Mouse (Mus musculus) ES-E14 (cell line): Measurements from ENCODE around the gene Lyst. TPM values are rescaled to one million over a fixed set of nuclear protein-coding genes. Genes with fewer than 3 reads are reported as not detected.

Experiments
- DNase-seq: peaks from one replicate; pipeline ENCODE4 v3.0.0-alpha.2; 2013; ENCODE audit warnings: low read depth, low spot score
- H3K27ac ChIP-seq: 2 replicates; pipeline ENCODE4 v1.5.1; 2012; ENCODE audit warnings: low read depth, mild to moderate bottlenecking, low read length, moderate library complexity, mixed read lengths; ENCODE audit not compliant: poor library complexity, insufficient read depth, severe bottlenecking
- H3K36me3 ChIP-seq: 2 replicates; pipeline ENCODE4 v1.6.1; 2012; ENCODE audit warnings: mild to moderate bottlenecking, low read length, moderate library complexity, mixed read lengths; ENCODE audit not compliant: control insufficient read depth, poor library complexity, insufficient read depth, severe bottlenecking
- H3K4me1 ChIP-seq, 2 experiments: fragments of 150-350 bp in 1 of 2; sonication (generic) in 1 of 2; 2 replicates each; pipeline ENCODE4 v1.6.1; 2012; ENCODE audit warnings: low read length in 2 of 2, mild to moderate bottlenecking in 1 of 2, mixed read lengths in 1 of 2; ENCODE audit not compliant: control insufficient read depth in 2 of 2, insufficient read depth in 2 of 2, poor library complexity in 1 of 2
- H3K4me3 ChIP-seq, 2 experiments: fragments of 150-350 bp in 1 of 2; sonication (generic) in 1 of 2; 2 replicates each; pipeline ENCODE4 v1.5.1; 2012; ENCODE audit warnings: low read length in 2 of 2, low read depth in 1 of 2, mild to moderate bottlenecking in 1 of 2, mixed read lengths in 1 of 2; ENCODE audit not compliant: insufficient read depth in 1 of 2, poor library complexity in 1 of 2, severe bottlenecking in 1 of 2
- H3K9ac ChIP-seq: 2 replicates; pipeline ENCODE4 v1.6.1; 2012; ENCODE audit warnings: low read depth, mild to moderate bottlenecking, low read length, mixed read lengths; ENCODE audit not compliant: poor library complexity, insufficient read depth, severe bottlenecking
- H3K9me3 ChIP-seq: fragments of 150-350 bp; sonication (generic); 2 replicates; pipeline ENCODE4 v1.6.1; 2012; ENCODE audit warnings: low read depth, mild to moderate bottlenecking, low read length; ENCODE audit not compliant: control insufficient read depth, insufficient read depth
- CHD2 ChIP-seq: IDR thresholded peaks from 2 replicates; pipeline ENCODE4 v1.6.1; 2014; ENCODE audit warnings: mild to moderate bottlenecking, low read depth, low read length, inconsistent platforms
- HCFC1 ChIP-seq: IDR thresholded peaks from 2 replicates; pipeline ENCODE4 v1.6.1; 2012; ENCODE audit warnings: low read length, inconsistent platforms, borderline replicate concordance; ENCODE audit not compliant: insufficient read depth
- MAFK ChIP-seq: IDR thresholded peaks from 2 replicates; pipeline ENCODE4 v1.6.1; 2014; ENCODE audit warnings: mild to moderate bottlenecking, low read depth, low read length, inconsistent platforms; ENCODE audit not compliant: insufficient read depth
- ZC3H11A ChIP-seq: IDR thresholded peaks from 2 replicates; pipeline ENCODE4 v1.6.1; 2012; ENCODE audit warnings: low read depth, mild to moderate bottlenecking, inconsistent platforms, low read length, borderline replicate concordance
- ZNF384 ChIP-seq: IDR thresholded peaks from 2 replicates; pipeline ENCODE4 v1.6.1; 2012; ENCODE audit warnings: low read depth, low read length, inconsistent platforms
- in situ Hi-C, 2 experiments: fragments of 600-800 bp; cut with MboI; formaldehyde crosslinking; loops; one replicate each; pipeline ENCODE4 v1.15.1; 2025; ENCODE audit warnings: low sequenced_read_pairs in 2 of 2, inconsistent platforms in 1 of 2; ENCODE audit not compliant: unreplicated experiment in 2 of 2
- total RNA-seq: library from RNA; depleted of rRNA; stranded (reverse); fragments of 300-350 nt; gene quantifications from 2 replicates; pipeline ENCODE4 v1.2.3, GENCODE M21; 2012

Gene Lyst
- total RNA-seq, 1 experiment, result 11.7 TPM

DNA sequence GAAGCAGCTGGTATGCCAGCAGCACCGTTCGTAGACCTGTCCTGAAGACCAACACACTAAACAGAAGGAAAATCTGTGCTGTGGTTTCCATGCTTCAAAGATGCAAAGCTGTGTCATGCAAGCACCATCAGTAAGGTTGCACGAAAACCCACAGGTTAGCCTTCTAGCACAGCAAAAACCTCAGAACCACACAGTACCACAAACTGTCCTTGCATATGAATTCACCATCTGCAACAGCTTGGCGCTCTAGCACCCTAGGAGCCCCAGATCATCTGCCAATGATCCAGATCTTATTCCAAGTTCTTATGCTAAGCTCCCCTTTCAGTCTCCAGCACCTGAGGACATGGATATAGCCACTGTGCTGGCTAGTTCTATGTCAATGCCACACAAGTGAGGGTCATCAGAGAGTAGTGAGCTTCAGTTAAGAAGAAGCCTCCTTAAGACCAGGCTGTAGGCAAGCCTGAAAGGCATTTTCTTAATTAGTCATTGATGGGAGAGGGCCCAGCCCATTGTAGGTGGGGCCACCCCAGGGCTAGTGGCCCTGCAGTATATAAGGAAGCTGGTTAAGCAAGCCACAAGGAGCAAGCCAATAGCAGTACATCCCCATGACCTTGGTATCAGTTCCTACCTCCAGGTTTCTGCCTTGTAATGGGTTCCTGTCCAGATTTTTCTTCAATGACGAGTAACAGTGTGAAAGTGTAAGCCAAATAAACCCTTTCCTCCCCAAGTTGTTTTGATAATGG is 33.0 kb upstream of the Lyst start:
- Histone ChIP-seq H3K4me3 (no peak overlapping the region), H3K9me3 (no peaks in the 10 kb centered on the region), H3K4me1 (no peaks in the 10 kb centered on the region), H3K9ac (no peak overlapping the region), H3K27ac (no peak overlapping the region), H3K36me3 (no peaks in the 10 kb centered on the region)
- no peak for DNase-seq
- in situ Hi-C loops, result no loop called here
- TF ChIP-seq MAFK (no peak), ZNF384 (no peak), ZC3H11A (no peak), CHD2 (no peak), HCFC1 (no peak)

GRCm38 (mm10) chr13:13558251-13558650 is 31.9 kb upstream of the Lyst start:
- TF ChIP-seq MAFK (no peak), CHD2 (no peak), ZC3H11A (no peak), HCFC1 (no peak), ZNF384 (no peak)
- Histone ChIP-seq H3K36me3 (no peaks in the 10 kb centered on the region), H3K27ac (no peak overlapping the region), H3K9ac (no peak overlapping the region), H3K4me1 (no peaks in the 10 kb centered on the region), H3K9me3 (no peaks in the 10 kb centered on the region), H3K4me3 (no peak overlapping the region)
- in situ Hi-C loops, result no loop called here
- no peak for DNase-seq

GRCm38 (mm10) chr13:13558900-13559299 is 31.3 kb upstream of the Lyst start:
- no peak overlapping the region for H3K4me3 ChIP-seq
- no peaks in the 10 kb centered on the region for H3K4me1 ChIP-seq
- DNase-seq, result no peak
- H3K9me3 ChIP-seq, result no peaks in the 10 kb centered on the region
- no peak overlapping the region for H3K9ac ChIP-seq
- H3K36me3 ChIP-seq, result no peaks in the 10 kb centered on the region
- H3K27ac ChIP-seq, result no peak overlapping the region
- TF ChIP-seq ZNF384 (no peak), HCFC1 (no peak), ZC3H11A (no peak), CHD2 (no peak), MAFK (no peak)
- in situ Hi-C loops, result no loop called here

- TF ChIP-seq MAFK, result no peak
- no peak for TF ChIP-seq ZNF384
- no peak for TF ChIP-seq CHD2
- TF ChIP-seq ZC3H11A, result no peak
- TF ChIP-seq HCFC1, result no peak
- H3K4me3 ChIP-seq, result no peak overlapping the region
- H3K9me3 ChIP-seq, result no peaks in the 10 kb centered on the region
- DNase-seq, result no peak
- no peaks in the 10 kb centered on the region for H3K4me1 ChIP-seq
- H3K9ac ChIP-seq, result no peak overlapping the region
- in situ Hi-C loops, result no loop called here
- H3K27ac ChIP-seq, result no peak overlapping the region
- H3K36me3 ChIP-seq, result no peaks in the 10 kb centered on the region
Measured at GRCm38 (mm10) chr13:13562571-13562970, 27.6 kb upstream of the Lyst start.
